Mouse (Mus musculus) erythroid progenitor cell, adult 5-6 weeks (primary cell): ENCODE measurements around the gene Gm20708. TPM values are rescaled to one million over a fixed set of nuclear protein-coding genes. Genes with fewer than 3 reads are reported as not detected.
"Not testable (repeated sequence)": the region's sequence is repeated elsewhere in the genome, so short reads cannot be mapped to it uniquely, and the experiment has no call there.

Experiments used
- ATAC-seq: replicated peaks from 2 replicates; pipeline ENCODE4 v1.8.0; 2016; ENCODE audit warnings: moderate number of reproducible peaks, mild to moderate bottlenecking, moderate TSS enrichment, inconsistent platforms; ENCODE audit not compliant: poor library complexity, low FRiP score, severe bottlenecking
- total RNA-seq, 2 experiments: library from RNA; stranded (forward) in 1 of 2; stranded (reverse) in 1 of 2; fragments of 150-400 nt in 1 of 2; fragments of 186-747, 209-891 nt in 1 of 2; gene quantifications; 2 replicates each; pipeline versions ENCODE4 v1.2.3 to v1.2.4; 2015 to 2017; ENCODE audit warnings: low replicate concordance in 2 of 2

Gene Gm20708
- total RNA-seq, 2 experiments from 2014 or later = 3.4 to 72.1 TPM

- no peak for ATAC-seq
Observed at GRCm38 (mm10) chr11:117780199-117780515, 29.3 kb upstream of the Gm20708 start.

DNA sequence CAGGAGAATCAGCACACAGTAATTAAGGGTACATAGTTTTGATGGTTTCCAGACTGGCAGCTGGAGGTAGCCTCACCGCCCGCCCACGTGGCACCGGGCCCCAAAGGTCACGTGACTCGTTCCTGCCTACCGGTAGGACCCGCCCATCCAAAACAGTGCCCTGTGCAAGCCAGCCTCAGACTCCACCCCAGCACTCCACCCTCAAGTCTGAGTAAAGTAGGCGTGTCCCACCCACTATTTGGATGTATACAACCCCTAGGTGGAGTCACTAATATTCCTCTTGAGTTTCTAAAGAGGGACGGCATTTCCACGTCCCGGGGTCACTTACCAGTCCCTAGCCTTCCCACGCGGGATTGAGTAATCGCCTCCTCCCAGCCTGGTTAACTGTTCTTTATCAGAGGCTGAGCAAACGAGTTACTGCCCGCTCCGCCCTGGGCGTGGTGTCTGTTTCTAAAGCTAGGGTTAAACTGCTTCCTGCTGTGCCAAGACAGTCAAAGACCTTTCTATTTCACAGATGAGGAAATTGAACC lies 28.8 kb upstream of the Gm20708 start:
- ATAC-seq = peak; percentile 59

DNA sequence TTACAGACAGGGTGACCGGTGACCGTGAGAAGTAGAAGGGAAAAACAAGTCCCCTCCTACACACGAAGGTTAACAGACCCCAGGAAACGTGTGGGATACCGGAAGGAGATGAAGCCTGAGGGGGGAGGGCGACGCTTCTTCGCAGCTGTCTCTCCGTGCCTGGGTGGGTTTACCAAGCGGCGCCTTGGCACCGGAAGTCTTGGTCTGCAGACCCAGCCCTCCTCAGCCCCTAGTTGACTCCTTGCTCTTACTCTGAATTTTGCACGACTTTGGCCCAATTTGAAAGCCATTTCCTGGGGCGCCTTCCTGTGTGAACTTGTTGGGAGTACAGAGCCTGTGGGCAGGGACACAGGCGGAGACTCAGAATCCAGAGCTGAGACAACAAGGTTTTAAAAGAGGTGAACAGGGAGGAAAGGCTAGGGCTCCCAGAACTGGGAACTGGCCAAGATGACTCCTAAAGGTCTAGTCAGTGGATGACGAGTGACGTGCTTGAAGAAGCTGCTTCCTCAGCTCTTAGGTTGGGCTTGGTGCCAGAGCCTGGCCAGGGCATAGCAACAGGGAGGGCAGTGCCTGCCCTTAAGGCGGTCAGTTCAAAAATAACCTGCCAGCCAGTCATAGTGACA lies 28.2 kb upstream of the Gm20708 start:
- ATAC-seq = peak; percentile 27

- peak; percentile 17 for ATAC-seq
Observed at GRCm38 (mm10) chr11:117781993-117782704, 27.3 kb upstream of the Gm20708 start, which contains the start of the genes Tmc8 and Tmc6. TSS of gene Tmc8 (plus strand) at chr11:117782076. TSS of gene Tmc6 (minus strand) at chr11:117782198.

- ATAC-seq = no peak
Observed at GRCm38 (mm10) chr11:117782705-117783034, 26.8 kb upstream of the Gm20708 start.

- peak; percentile 2 for ATAC-seq
Observed at GRCm38 (mm10) chr11:117783089-117783488, 26.4 kb upstream of the Gm20708 start.

GRCm38 (mm10) chr11:117783683-117784309 lies 25.7 kb upstream of the Gm20708 start:
- peak; percentile 37 for ATAC-seq

DNA sequence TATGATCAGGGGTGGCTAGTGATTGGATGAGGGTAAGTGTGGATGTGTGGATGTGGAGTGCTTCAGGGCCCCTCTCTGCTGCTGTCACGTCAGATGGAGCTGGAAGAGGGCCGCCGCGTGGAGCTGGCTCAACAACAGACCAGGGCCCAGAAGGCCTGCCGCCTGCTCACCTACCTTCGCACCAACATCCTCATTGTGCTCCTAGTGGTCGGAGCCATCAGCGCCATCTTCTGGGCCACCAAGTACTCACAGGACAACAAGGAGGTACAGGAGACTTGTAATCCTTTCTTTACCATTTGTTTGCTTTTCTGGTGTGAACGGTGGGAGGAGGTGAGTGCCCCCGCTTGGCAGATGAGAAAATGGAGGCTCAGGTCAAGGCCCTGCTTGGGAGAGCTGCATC lies 23.2 kb upstream of the Gm20708 start:
- ATAC-seq = no peak

- not testable (repeated sequence) for ATAC-seq
Observed at GRCm38 (mm10) chr11:117788481-117788880, 21.0 kb upstream of the Gm20708 start.

- ATAC-seq = peak; percentile 59
Observed at GRCm38 (mm10) chr11:117790286-117790685, 19.2 kb upstream of the Gm20708 start.

DNA sequence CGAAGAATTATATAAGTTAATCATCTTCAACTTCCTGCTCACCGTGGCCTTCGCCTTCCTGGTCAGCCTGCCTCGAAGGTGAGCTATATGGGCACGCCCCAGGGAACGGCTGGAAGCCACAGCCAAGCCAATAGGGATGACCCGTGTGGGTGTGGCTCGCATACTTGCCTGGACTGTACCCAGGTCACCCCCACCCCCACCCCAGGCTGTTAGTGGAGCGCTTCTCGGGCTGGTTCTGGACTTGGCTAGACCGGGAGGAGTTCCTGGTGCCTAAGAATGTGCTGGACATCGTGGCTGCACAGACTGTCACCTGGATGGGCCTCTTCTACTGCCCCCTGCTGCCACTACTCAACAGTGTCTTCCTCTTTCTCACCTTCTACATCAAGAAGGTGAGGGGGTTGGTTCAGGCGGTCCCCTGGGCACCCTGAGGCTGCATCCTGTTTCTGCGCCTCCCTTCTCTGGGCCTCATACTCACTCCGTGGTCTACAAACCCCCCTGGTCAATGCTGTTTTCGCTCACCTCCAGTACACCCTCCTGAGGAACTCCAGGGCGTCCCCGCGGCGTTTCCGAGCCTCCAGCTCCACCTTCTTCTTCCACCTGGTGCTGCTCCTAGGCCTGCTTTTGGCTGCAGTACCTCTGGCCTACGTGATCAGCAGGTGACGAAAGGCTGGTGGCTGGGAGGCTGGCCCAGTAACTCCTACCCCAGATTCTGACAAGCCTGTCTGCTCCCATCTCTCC lies 18.6 kb upstream of the Gm20708 start:
- ATAC-seq = peak; percentile 27

DNA sequence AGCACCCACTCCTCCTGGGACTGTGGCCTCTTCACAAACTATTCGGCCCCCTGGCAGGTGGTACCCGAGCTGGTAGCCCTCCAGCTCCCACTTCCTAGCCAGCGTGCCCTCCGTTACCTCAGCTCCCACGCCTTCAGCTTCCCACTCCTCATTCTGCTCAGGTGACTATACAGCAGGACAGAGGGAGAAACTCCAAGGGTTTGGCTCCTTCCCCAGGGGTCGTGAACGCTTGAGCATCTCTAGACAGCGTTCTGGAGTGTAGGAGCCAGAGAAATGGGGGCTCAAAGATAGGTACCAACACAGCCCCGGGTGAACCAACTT lies 18.1 kb upstream of the Gm20708 start:
- no peak for ATAC-seq

- ATAC-seq = peak; percentile 90
Observed at GRCm38 (mm10) chr11:117792281-117792888, 17.1 kb upstream of the Gm20708 start.

- no peak for ATAC-seq
Observed at GRCm38 (mm10) chr11:117794035-117794551, 15.4 kb upstream of the Gm20708 start.

DNA sequence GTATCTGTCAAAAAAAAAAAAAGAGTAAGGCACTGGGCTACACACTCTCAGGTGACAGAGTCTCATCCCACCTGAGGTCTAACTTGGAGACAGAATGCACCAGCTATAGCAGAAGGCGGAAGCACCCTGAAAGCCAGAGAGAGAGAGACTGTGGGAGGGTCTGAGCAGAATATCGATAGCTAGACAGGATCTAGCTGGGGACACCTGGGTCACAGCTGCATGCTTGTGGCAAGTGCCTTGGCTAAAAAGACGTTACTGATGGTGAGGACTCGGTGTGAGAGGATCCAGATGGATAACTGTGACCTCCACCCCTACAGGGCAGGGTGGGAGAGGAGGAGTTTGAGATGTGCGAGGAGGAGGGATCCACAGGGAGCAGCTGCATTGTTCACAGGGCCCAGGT lies 12.5 kb upstream of the Gm20708 start:
- no peak for ATAC-seq

GRCm38 (mm10) chr11:117797511-117798159 lies 11.8 kb upstream of the Gm20708 start, which contains the start of gene 6030468B19Rik:
TSS of gene 6030468B19Rik (plus strand) at chr11:117797660.
- ATAC-seq = peak; percentile 90

- ATAC-seq = peak; percentile 27
Observed at GRCm38 (mm10) chr11:117798160-117798541, 11.3 kb upstream of the Gm20708 start.

GRCm38 (mm10) chr11:117799174-117799573 lies 10.3 kb upstream of the Gm20708 start:
- ATAC-seq = no peak

GRCm38 (mm10) chr11:117800038-117800437 lies 9.4 kb upstream of the Gm20708 start:
- ATAC-seq = no peak
